Mouse (Mus musculus) kidney, embryonic 16.5 days (tissue): ENCODE measurements at regions not wholly inside any gene's neighbourhood (a gene's known extent, or its start where the extent isn't known, plus 50 kb on each side); places are given as distances from the start of the nearest gene placed in this dataset.
"Not testable (repeated sequence)": the region's sequence is repeated elsewhere in the genome, so short reads cannot be mapped to it uniquely, and the experiment has no call there.

Experiments used
- ATAC-seq: fragments of 200-750 bp; cut with Nextera tagmentation; 2 replicates; pipeline ENCODE4 v1.8.0; 2017; ENCODE audit warnings: moderate TSS enrichment; ENCODE audit not compliant: low FRiP score, low TSS enrichment
- H3K27ac ChIP-seq: fragments of 300-500 bp; sonication (generic); 2 replicates; pipeline ENCODE4 v1.5.1; 2014; ENCODE audit warnings: low read length
- H3K27me3 ChIP-seq: fragments of 300-500 bp; sonication (generic); 2 replicates; pipeline ENCODE4 v1.6.1; 2014; ENCODE audit warnings: low read length, control low read depth, mixed read lengths; ENCODE audit not compliant: insufficient read depth
- H3K36me3 ChIP-seq: fragments of 300-500 bp; sonication (generic); 2 replicates; pipeline ENCODE4 v1.6.1; 2014; ENCODE audit warnings: low read length, control low read depth, mixed read lengths; ENCODE audit not compliant: insufficient read depth
- H3K4me1 ChIP-seq: fragments of 300-500 bp; sonication (generic); 2 replicates; pipeline ENCODE4 v1.6.1; 2014; ENCODE audit warnings: low read length, control low read depth, mixed read lengths; ENCODE audit not compliant: insufficient read depth
- H3K4me2 ChIP-seq: fragments of 300-500 bp; sonication (generic); replicated peaks from 2 replicates; pipeline ENCODE4 v1.6.1; 2014; ENCODE audit warnings: low read depth, low read length
- H3K4me3 ChIP-seq: fragments of 300-500 bp; sonication (generic); 2 replicates; pipeline ENCODE4 v1.5.1; 2014; ENCODE audit warnings: mild to moderate bottlenecking, low read length
- H3K9ac ChIP-seq: fragments of 300-500 bp; sonication (generic); replicated peaks from 2 replicates; pipeline ENCODE4 v1.6.1; 2014; ENCODE audit warnings: low read length
- H3K9me3 ChIP-seq: fragments of 300-500 bp; sonication (generic); 2 replicates; pipeline ENCODE4 v1.6.1; 2016; ENCODE audit warnings: low read length, control low read depth
- WGBS: fragments of 180-500 bp; shearing (Covaris S2); extraction: QIAGEN DNeasy Blood & Tissue Kit; methylation state at CpG from one replicate; pipeline ENCODE4 v1.1.7; 2014; 5-methylcytosine and 5-hydroxymethylcytosine counted together

GRCm38 (mm10) chr11:91333056-91333455, 244.3 kb downstream of the Kif2b start:
- WGBS, result 85% methylated on average over 3 of the region's 3 CpGs
- H3K27me3 ChIP-seq, result no peaks in the 10 kb centered on the region
- no peaks in the 10 kb centered on the region for H3K9me3 ChIP-seq
- no peak for ATAC-seq
- no peaks in the 10 kb centered on the region for H3K36me3 ChIP-seq
- no peaks in the 10 kb centered on the region for H3K4me1 ChIP-seq
- no peak overlapping the region for H3K4me3 ChIP-seq
- H3K4me2 ChIP-seq, result no peak overlapping the region
- H3K27ac ChIP-seq, result no peak overlapping the region
- H3K9ac ChIP-seq, result no peak overlapping the region

GRCm38 (mm10) chr11:91327543-91327942, 249.8 kb downstream of the Kif2b start:
- WGBS, result 92% methylated on average over 8 of the region's 8 CpGs
- H3K27ac ChIP-seq, result no peak overlapping the region
- H3K9ac ChIP-seq, result no peak overlapping the region
- no peaks in the 10 kb centered on the region for H3K9me3 ChIP-seq
- H3K36me3 ChIP-seq, result no peaks in the 10 kb centered on the region
- no peaks in the 10 kb centered on the region for H3K27me3 ChIP-seq
- H3K4me2 ChIP-seq, result no peak overlapping the region
- H3K4me3 ChIP-seq, result no peak overlapping the region
- no peaks in the 10 kb centered on the region for H3K4me1 ChIP-seq
- ATAC-seq, result no peak

- H3K9me3 ChIP-seq, result no peaks in the 10 kb centered on the region
- no peaks in the 10 kb centered on the region for H3K36me3 ChIP-seq
- ATAC-seq, result no peak
- H3K4me1 ChIP-seq, result peaks cover 3% of the 10 kb centered on the region; the same call in 1 of the 2 replicates
- H3K27me3 ChIP-seq, result no peaks in the 10 kb centered on the region
- no peak overlapping the region for H3K9ac ChIP-seq
- H3K4me2 ChIP-seq, result no peak overlapping the region
- no peak overlapping the region for H3K4me3 ChIP-seq
- WGBS, result 29% methylated on average over 3 of the region's 3 CpGs
- H3K27ac ChIP-seq, result no peak overlapping the region
Observed at GRCm38 (mm10) chr11:91310212-91310742, 267.1 kb downstream of the Kif2b start.

GRCm38 (mm10) chr11:91289194-91290123, 287.9 kb downstream of the Kif2b start:
- 56% methylated on average over 10 of the region's 10 CpGs for WGBS
- Histone ChIP-seq H3K4me1 (no peaks in the 10 kb centered on the region), H3K27ac (no peak overlapping the region), H3K9ac (no peak overlapping the region), H3K4me3 (no peak overlapping the region), H3K9me3 (no peaks in the 10 kb centered on the region), H3K36me3 (no peaks in the 10 kb centered on the region), H3K27me3 (no peaks in the 10 kb centered on the region), H3K4me2 (no peak overlapping the region)
- no peak for ATAC-seq

GRCm38 (mm10) chr11:91286376-91286775, 291.0 kb downstream of the Kif2b start:
- H3K9me3 ChIP-seq, result no peaks in the 10 kb centered on the region
- H3K4me1 ChIP-seq, result no peaks in the 10 kb centered on the region
- no peak overlapping the region for H3K4me3 ChIP-seq
- H3K36me3 ChIP-seq, result no peaks in the 10 kb centered on the region
- no peak overlapping the region for H3K27ac ChIP-seq
- no peaks in the 10 kb centered on the region for H3K27me3 ChIP-seq
- H3K4me2 ChIP-seq, result no peak overlapping the region
- no peak for ATAC-seq
- H3K9ac ChIP-seq, result no peak overlapping the region

GRCm38 (mm10) chr11:91262216-91262615, 315.1 kb downstream of the Kif2b start:
- no peak; the same call in 1 of the 2 replicates for ATAC-seq
- Histone ChIP-seq H3K9ac (no peak overlapping the region), H3K4me2 (no peak overlapping the region), H3K27ac (no peak overlapping the region), H3K4me3 (no peak overlapping the region), H3K27me3 (no peaks in the 10 kb centered on the region), H3K36me3 (no peaks in the 10 kb centered on the region), H3K4me1 (0 out of 2 replicates have a peak, but pooled peaks cover 3% of the 10 kb centered on the region), H3K9me3 (peaks cover 2% of the 10 kb centered on the region; the same call in 1 of the 2 replicates)
- WGBS, result 46% methylated on average over 4 of the region's 4 CpGs

- H3K27me3 ChIP-seq, H3K4me1 ChIP-seq, H3K9ac ChIP-seq, H3K9me3 ChIP-seq, H3K27ac ChIP-seq, H3K4me2 ChIP-seq, H3K36me3 ChIP-seq, H3K4me3 ChIP-seq, ATAC-seq: not testable (repeated sequence)
- 70% methylated on average over 3 of the region's 3 CpGs for WGBS
Observed at GRCm38 (mm10) chr11:91242061-91242460, 335.3 kb downstream of the Kif2b start.

- Histone ChIP-seq H3K9ac (no peak overlapping the region), H3K27ac (no peak overlapping the region), H3K4me2 (no peak overlapping the region), H3K4me3 (no peak overlapping the region), H3K9me3 (no peaks in the 10 kb centered on the region), H3K27me3 (no peaks in the 10 kb centered on the region), H3K4me1 (no peaks in the 10 kb centered on the region), H3K36me3 (no peaks in the 10 kb centered on the region)
- no peak for ATAC-seq
- WGBS, result 96% methylated on average over 1 of the region's 1 CpGs
Observed at GRCm38 (mm10) chr11:91216158-91216557, 361.2 kb downstream of the Kif2b start.

- no peak overlapping the region for H3K27ac ChIP-seq
- no peak overlapping the region for H3K4me2 ChIP-seq
- H3K4me3 ChIP-seq, result no peak overlapping the region
- no peak for ATAC-seq
- WGBS, result 61% methylated on average over 2 of the region's 2 CpGs
- no peaks in the 10 kb centered on the region for H3K36me3 ChIP-seq
- H3K4me1 ChIP-seq, result no peaks in the 10 kb centered on the region
- no peaks in the 10 kb centered on the region for H3K27me3 ChIP-seq
- H3K9me3 ChIP-seq, result no peaks in the 10 kb centered on the region
- H3K9ac ChIP-seq, result no peak overlapping the region
Observed at GRCm38 (mm10) chr11:91213104-91213503, 364.3 kb downstream of the Kif2b start.

- Histone ChIP-seq H3K4me3 (no peak overlapping the region), H3K9me3 (no peaks in the 10 kb centered on the region), H3K9ac (no peak overlapping the region), H3K4me1 (no peaks in the 10 kb centered on the region), H3K4me2 (no peak overlapping the region), H3K27ac (no peak overlapping the region), H3K27me3 (no peaks in the 10 kb centered on the region), H3K36me3 (no peaks in the 10 kb centered on the region)
- WGBS, result 41% methylated on average over 7 of the region's 7 CpGs
- no peak for ATAC-seq
Observed at GRCm38 (mm10) chr11:91206470-91206869, 370.9 kb downstream of the Kif2b start.
